Mouse (Mus musculus) CD4-positive, CD25-positive, alpha-beta regulatory T cell, adult 4 months (primary cell): Measurements from ENCODE around the gene Casz1. TPM values are rescaled to one million over a fixed set of nuclear protein-coding genes. Genes with fewer than 3 reads are reported as not detected.

Source experiments
- ATAC-seq: one replicate; pipeline ENCODE4 v1.8.0; 2017
- polyA plus RNA-seq, 2 experiments: library from polyadenylated mRNA; unstranded; fragments of 100-300 nt; shearing (Covaris generic); gene quantifications; one replicate each; pipeline ENCODE4 v1.2.1; 2017

The Casz1 gene
- polyA plus RNA-seq, 2 experiments from 2014 or later = 1.0 to 1.9 TPM

DNA sequence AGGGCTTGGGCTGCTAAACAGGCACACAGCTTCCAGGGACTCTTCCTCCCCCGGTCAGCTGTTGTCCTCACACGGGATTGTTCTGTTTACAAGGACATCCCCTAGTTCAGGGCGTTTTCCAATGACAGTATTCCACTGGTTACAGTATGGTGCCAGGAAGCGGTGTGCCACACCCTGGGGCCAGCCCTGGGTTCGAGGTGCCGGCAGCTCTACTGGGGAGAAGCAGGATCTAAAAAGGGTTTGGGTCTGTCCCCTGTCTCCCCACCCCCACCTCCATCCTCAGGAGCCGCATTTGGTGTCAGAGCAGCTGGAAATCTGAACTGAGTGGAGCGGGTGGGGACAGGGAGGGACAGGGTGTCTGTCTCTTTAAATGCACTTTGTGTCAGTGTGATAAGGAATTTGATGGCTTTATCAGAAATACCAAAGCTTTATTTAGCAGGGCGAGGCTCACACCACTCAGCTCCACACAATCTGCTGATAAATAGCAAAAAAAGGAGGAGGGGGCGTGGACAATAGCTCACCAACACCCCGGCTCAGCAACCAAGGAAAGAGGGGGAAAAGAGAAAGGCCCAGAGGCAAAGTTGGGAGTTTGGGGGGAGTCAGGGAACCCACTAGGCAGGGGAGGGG lies 74.9 kb downstream of the Casz1 start:
- ATAC-seq = no peak

- no peak for ATAC-seq
Observed at GRCm38 (mm10) chr4:148879631-148880030, 75.4 kb downstream of the Casz1 start.

GRCm38 (mm10) chr4:148881001-148881669 lies 76.9 kb downstream of the Casz1 start:
- no peak for ATAC-seq

GRCm38 (mm10) chr4:148881838-148882237 lies 77.6 kb downstream of the Casz1 start:
- no peak for ATAC-seq

DNA sequence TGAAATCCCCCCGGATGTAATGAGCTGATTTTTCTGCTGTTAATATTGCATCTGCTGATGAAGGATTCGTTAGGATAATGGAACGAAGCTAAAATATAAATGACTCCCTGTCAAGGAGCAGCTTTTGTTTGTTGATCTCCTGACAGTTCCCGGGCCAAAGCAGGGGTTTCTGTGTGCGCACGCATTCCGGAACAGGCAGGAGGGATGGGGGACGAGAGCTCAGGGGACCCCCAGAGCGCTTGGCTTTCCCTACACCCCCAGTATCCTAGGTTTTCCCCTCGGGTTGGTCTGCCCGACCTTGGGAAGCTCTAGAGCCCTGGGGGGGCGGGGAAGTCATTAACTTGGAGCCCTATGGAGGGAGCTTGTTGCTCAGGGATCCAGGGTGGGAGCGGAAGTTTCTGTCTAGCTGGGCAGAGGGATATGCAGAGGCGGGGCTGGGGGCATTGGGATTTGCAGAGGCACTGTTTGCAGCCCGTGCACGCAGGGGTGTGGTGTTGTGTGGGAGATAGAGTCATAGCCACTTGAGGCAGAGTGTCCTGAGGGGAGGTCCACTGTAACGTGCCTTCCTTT lies 78.2 kb downstream of the Casz1 start:
- ATAC-seq = no peak

DNA sequence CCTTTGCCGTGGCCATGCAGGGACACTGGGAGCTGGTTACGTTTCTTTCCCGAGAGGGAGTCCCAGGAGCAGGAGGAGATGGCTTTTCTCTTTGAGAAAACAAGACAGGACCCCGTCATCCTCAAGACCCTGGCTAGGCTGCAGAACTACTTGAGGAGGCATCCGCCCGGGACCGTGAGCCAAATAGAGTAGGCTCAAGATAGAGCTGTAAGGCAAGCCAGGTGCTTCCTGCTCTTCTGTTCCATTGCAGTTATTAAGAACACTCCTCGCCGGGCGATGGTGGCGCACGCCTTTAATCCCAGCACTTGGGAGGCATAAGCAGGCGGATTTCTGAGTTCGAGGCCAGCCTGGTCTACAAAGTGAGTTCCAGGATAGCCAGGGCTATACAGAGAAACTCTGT lies 80.4 kb downstream of the Casz1 start:
- ATAC-seq = no peak

DNA sequence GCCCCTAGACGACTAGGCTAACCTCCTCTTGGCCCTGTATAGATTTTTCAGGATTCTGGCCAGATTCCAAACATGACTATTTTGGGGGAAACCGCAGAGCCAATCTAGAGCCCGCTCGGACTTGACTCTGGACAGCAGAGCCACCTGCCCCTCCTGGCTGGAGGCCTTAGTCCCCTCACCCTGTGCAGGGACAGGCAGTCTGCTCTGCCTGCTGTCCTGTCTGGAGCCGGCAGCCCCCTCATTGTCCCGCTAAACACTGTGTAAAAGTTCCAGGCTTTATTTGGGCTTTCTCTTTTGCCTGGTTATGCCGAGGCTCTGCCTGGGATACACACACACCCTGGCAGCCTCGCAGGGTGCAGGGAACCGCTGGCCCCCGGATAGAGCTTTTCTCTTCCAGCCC lies 81.2 kb downstream of the Casz1 start:
- ATAC-seq = no peak

- no peak for ATAC-seq
Observed at GRCm38 (mm10) chr4:148885921-148886540, 81.8 kb downstream of the Casz1 start.

DNA sequence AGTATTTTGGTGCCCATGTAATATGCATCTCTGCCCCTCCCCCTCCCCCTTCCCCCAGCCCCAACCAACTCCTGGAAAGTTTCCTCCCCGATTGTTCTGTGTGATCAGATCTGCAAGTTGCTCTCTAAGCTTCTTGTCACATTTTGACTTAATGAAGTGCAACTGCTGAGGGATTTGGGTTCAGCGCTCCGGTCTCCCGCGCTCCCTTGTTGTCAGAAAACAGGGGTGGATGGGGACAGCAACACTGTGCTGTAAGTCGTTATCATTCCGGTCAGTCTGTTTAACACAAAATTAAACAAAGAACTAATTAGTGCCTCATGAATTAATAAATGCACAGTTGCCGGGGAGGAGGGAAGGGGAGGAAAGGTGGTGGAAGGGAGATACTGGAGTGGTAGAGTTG lies 84.0 kb downstream of the Casz1 start:
- ATAC-seq = no peak

GRCm38 (mm10) chr4:148889011-148889410 lies 84.8 kb downstream of the Casz1 start:
- no peak for ATAC-seq

DNA sequence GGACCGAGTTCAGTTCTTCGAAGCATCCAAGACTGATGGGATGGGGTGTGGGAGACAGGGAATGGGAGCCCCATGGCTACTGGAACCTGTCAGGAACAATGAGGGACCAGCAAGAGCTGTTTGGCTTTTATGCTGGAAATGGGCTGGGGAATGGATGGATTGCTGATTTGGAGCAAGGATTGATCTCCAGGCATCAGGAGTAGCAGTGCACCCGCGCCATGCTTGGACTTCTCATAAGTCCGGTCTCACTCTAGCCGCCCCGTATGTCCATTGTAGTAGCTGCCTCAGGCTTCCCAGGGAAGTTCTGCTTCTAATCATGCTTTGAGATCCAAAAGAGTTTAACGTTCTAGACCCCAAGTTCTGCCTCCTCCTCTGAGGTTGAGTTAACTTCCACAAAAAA lies 86.2 kb downstream of the Casz1 start:
- ATAC-seq = no peak

GRCm38 (mm10) chr4:148890892-148891838 lies 86.9 kb downstream of the Casz1 start:
- ATAC-seq = no peak

GRCm38 (mm10) chr4:148896125-148896524 lies 91.9 kb downstream of the Casz1 start:
- ATAC-seq = no peak

- peak; percentile 9 for ATAC-seq
Observed at GRCm38 (mm10) chr4:148899927-148900294, 95.7 kb downstream of the Casz1 start.

- peak; percentile 74 for ATAC-seq
Observed at GRCm38 (mm10) chr4:148900295-148901211, 96.3 kb downstream of the Casz1 start.

GRCm38 (mm10) chr4:148901275-148902052 lies 97.2 kb downstream of the Casz1 start:
- ATAC-seq = peak; percentile 28

- ATAC-seq = no peak
Observed at GRCm38 (mm10) chr4:148902919-148903727, 98.9 kb downstream of the Casz1 start.

- ATAC-seq = no peak
Observed at GRCm38 (mm10) chr4:148905295-148905694, 101.1 kb downstream of the Casz1 start.

DNA sequence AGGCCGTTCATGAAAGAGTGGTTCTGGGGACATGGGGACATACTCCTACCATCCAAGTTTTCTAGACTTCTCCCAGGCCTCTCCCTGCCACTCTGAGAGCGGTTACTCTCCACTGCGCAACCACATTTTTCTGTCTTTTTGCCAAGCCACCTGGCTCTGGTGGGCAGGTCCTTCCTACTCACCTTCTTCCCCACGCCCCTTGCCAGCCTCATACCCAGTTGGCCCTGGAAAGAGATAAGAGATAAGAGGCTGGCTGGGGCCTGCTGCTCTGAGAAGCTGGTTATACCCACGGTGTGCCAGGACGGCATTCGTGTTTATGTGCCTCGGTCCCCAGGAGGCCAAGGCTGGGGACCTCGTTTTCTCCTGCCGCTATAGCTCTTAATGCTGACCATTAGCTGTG lies 102.6 kb downstream of the Casz1 start:
- no peak for ATAC-seq

DNA sequence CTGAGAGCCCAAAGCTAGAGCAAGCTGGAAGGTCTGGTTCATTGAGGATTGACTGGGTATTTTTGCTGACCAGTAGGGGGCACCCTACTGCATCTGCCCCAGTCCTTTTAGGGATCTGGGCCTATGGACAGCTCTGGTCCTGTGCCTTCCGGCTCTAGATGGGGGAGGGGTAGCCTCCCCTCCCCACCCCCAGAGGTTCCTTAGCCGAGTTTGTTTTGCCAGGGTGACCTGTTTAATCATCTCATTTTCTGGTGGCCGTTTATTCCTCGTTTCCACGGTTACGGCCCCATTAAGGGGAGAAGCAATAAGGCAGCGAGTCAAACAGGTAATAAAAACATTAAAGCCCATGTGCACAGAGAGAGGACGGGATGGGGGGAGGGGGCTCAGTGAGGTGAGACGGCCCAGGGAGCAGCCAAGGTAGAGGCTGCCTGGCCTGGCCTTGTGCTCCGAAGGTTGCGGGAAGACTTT lies 104.0 kb downstream of the Casz1 start:
- no peak for ATAC-seq
